Mouse (Mus musculus) cortical plate, adult 2 months (tissue): ENCODE data around the gene Hist1h2ae.

ENCODE experiments used
- CTCF ChIP-seq: fragments of 200-500 bp; IDR thresholded peaks from 2 replicates; pipeline ENCODE4 v1.5.1; 2011; ENCODE audit warnings: mild to moderate bottlenecking, control low read depth, low read length; ENCODE audit not compliant: insufficient read depth; ENCODE audit errors: extremely low read depth
- POLR2A ChIP-seq: fragments of 200-500 bp; IDR thresholded peaks from 2 replicates; pipeline ENCODE4 v1.6.1; 2011; ENCODE audit warnings: mild to moderate bottlenecking, low read length, control low read depth; ENCODE audit not compliant: insufficient read depth; ENCODE audit errors: extremely low read depth

DNA sequence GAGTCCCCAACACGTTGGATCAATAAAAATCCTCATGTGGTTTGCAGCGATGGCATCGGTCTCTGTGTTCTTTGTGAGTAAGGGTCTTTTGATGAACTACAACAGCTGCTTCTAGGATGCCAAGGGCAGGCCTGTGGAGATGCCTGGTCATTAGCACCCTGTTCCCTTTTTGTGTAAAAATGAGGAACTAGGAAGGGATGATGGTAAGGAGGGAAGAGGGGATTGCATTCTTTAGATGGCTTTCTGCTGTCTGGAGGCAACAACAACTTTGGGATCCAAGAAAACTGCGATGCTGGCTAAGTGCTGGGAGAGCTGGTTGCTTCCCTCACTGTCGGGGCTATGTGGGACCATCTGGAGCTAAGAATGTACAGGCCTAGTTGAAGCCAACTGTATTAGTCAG lies 32.8 kb downstream of the Hist1h2ae start:
- no peak for TF ChIP-seq POLR2A
- TF ChIP-seq CTCF: no peak
